8 mouse cellular contexts compared by ENCODE assay signal in genomic region chr1:185610586-185610985, GRCm38 (mm10).
DNase-seq lines count a peak whose midpoint lies in the region; ATAC-seq lines count a peak whose summit lies in the region.
"Had no signal": no experiment of that assay in that cellular context is flagged by ENCODE, and none has a peak within 500 bp of the region (broad histone marks: within the 10 kb centered on the region; RNA-seq: fewer than 3 reads in every experiment).

No protein-coding gene starts in this region.

- no peak overlapping the region for H3K4me2 ChIP-seq in kidney, embryonic 16.5 days (replicated peaks; ENCODE audit: low read depth, low read length)
- H3K4me2 ChIP-seq in hindbrain, embryonic 12.5 days (replicated peaks) = no peak overlapping the region

- no peaks in the 10 kb centered on the region for H3K27me3 ChIP-seq in kidney, embryonic 16.5 days (ENCODE audit: insufficient read depth, low read length)
- H3K27me3 ChIP-seq in hindbrain, embryonic 12.5 days = no peaks in the 10 kb centered on the region

- H3K27ac ChIP-seq in kidney, embryonic 16.5 days (ENCODE audit: low read length) = no peak overlapping the region
- no peak overlapping the region for H3K27ac ChIP-seq in hindbrain, embryonic 12.5 days

- H3K9me3 ChIP-seq in kidney, embryonic 16.5 days (ENCODE audit: low read length) = no peaks in the 10 kb centered on the region
- no peaks in the 10 kb centered on the region for H3K9me3 ChIP-seq in hindbrain, embryonic 12.5 days (replicated peaks)

- no peaks in the 10 kb centered on the region for H3K4me1 ChIP-seq in kidney, embryonic 16.5 days (ENCODE audit: insufficient read depth, low read length)
- no peaks in the 10 kb centered on the region for H3K4me1 ChIP-seq in hindbrain, embryonic 12.5 days

- peak; percentile 20 to 24 for DNase-seq in kidney, postnatal 4 days
- DNase-seq in adrenal gland, adult 2 months = peak; percentile 59
- peak; percentile 20 for DNase-seq in brain, adult 2 months (ENCODE audit: low read depth, low spot score)
- peak; percentile 24 for DNase-seq in lung, postnatal 10 days
- DNase-seq in spleen, adult 12 weeks (ENCODE audit: low spot score) = no peak
- DNase-seq: thymus, postnatal 25 days had no signal

- ATAC-seq in kidney, embryonic 16.5 days (ENCODE audit: low FRiP score, low TSS enrichment) = no peak
- ATAC-seq in hindbrain, embryonic 12.5 days (ENCODE audit: low FRiP score) = no peak

- no peak overlapping the region for H3K4me3 ChIP-seq in kidney, embryonic 16.5 days (ENCODE audit: low read length)
- no peak overlapping the region for H3K4me3 ChIP-seq in hindbrain, embryonic 12.5 days

- no peak overlapping the region for H3K9ac ChIP-seq in kidney, embryonic 16.5 days (replicated peaks; ENCODE audit: low read length)
- H3K9ac ChIP-seq in hindbrain, embryonic 12.5 days = no peak overlapping the region

- 55% methylated on average over 3 of the region's 3 CpGs for WGBS in kidney, embryonic 16.5 days
- 66% methylated on average over 3 of the region's 3 CpGs for WGBS in hindbrain, embryonic 12.5 days

- H3K36me3 ChIP-seq in kidney, embryonic 16.5 days (ENCODE audit: insufficient read depth, low read length) = no peaks in the 10 kb centered on the region
- H3K36me3 ChIP-seq in hindbrain, embryonic 12.5 days = no peaks in the 10 kb centered on the region
